Mouse (Mus musculus) forebrain, embryonic 15.5 days (tissue): ENCODE data around the gene Gsta4. TPM values are rescaled to one million over a fixed set of nuclear protein-coding genes. Genes with fewer than 3 reads are reported as not detected.

Experiments used
- ATAC-seq: fragments of 200-750 bp; cut with Nextera tagmentation; replicated peaks from 2 replicates; pipeline ENCODE4 v1.8.0; 2017; ENCODE audit warnings: mild to moderate bottlenecking, moderate TSS enrichment, moderate library complexity
- H3K27ac ChIP-seq: fragments of 300-500 bp; sonication (generic); replicated peaks from 2 replicates; pipeline ENCODE4 v1.5.1; 2015; ENCODE audit warnings: mild to moderate bottlenecking, inconsistent platforms
- H3K27me3 ChIP-seq: fragments of 300-500 bp; sonication (generic); 2 replicates; pipeline ENCODE4 v1.6.1; 2015; ENCODE audit warnings: inconsistent platforms
- H3K36me3 ChIP-seq: fragments of 300-500 bp; sonication (generic); 2 replicates; pipeline ENCODE4 v1.6.1; 2015; ENCODE audit warnings: mild to moderate bottlenecking, inconsistent platforms
- H3K4me1 ChIP-seq: fragments of 300-500 bp; sonication (generic); 2 replicates; pipeline ENCODE4 v1.6.1; 2015; ENCODE audit warnings: inconsistent platforms
- H3K4me2 ChIP-seq: fragments of 300-500 bp; sonication (generic); replicated peaks from 2 replicates; pipeline ENCODE4 v1.6.1; 2015; ENCODE audit warnings: mild to moderate bottlenecking, inconsistent platforms
- H3K4me3 ChIP-seq: fragments of 300-500 bp; sonication (generic); 2 replicates; pipeline ENCODE4 v1.5.1; 2015; ENCODE audit warnings: mild to moderate bottlenecking, inconsistent platforms
- H3K9ac ChIP-seq: fragments of 300-500 bp; sonication (generic); replicated peaks from 2 replicates; pipeline ENCODE4 v1.6.1; 2015; ENCODE audit warnings: mild to moderate bottlenecking, inconsistent platforms
- H3K9me3 ChIP-seq: fragments of 300-500 bp; sonication (generic); 2 replicates; pipeline ENCODE4 v1.6.1; 2016; ENCODE audit warnings: inconsistent platforms
- WGBS: fragments of 180-500 bp; shearing (Covaris S2); methylation state at CpG from one replicate; pipeline ENCODE4 v1.1.7; 2015; ENCODE audit warnings: mixed read lengths; 5-methylcytosine and 5-hydroxymethylcytosine counted together
- polyA plus RNA-seq: library from polyadenylated mRNA; unstranded; fragments of >200 nt; fragmentation: Nextera tagmentation; extraction: Ambion mirVana; gene quantifications from 2 replicates; pipeline ENCODE4 v1.2.1, GENCODE M21; 2015

The Gsta4 gene
- polyA plus RNA-seq, 1 experiment from 2014 or later = 16.8 TPM

DNA sequence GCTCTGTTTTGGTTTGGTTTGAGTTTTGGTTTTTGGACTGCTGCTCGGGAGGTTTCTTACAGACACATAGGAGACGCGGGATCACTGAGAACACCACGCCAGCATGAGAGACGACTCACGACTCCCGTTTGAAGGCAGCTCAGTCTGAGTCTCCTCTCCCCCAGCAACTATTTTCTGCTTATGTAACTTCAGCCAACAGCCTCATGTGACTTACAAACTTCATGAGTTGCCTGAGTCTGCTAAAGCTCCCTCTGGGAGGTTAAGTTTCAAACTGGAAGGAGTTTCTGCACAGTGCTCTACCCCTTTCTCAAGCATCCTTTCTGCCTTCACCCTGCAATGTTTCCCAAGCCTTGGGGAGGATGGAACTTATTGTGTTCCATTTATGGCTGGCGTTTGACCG, 3.1 kb downstream of the Gsta4 start:
- Histone ChIP-seq H3K27me3 (no peaks in the 10 kb centered on the region), H3K9me3 (no peaks in the 10 kb centered on the region), H3K4me2 (no peak overlapping the region), H3K27ac (no peak overlapping the region), H3K4me3 (no peak overlapping the region), H3K9ac (no peak overlapping the region), H3K36me3 (no peaks in the 10 kb centered on the region), H3K4me1 (peaks cover 2% of the 10 kb centered on the region)
- ATAC-seq = no peak
- WGBS = 90% methylated on average over 9 of the region's 9 CpGs

DNA sequence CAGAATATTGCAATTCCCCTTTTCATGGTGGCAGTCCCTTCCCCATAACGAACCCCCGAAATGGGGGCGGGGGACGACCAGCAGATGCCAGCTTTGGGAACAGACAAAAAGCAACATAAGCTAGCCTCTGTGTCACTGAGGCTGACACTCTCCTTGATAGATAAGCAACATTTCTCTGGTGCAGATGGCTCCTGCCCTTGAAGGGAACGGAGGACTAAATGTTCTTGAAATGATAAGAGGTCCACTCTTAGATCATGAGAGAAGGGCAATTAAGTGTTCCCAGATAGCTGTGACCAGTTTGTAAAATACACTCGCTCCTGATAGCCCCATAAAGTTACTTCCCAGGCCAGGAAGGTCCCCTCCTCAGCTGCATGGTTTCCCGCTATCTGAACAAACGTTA, 6.3 kb downstream of the Gsta4 start:
- Histone ChIP-seq H3K27ac (no peak overlapping the region), H3K36me3 (no peaks in the 10 kb centered on the region), H3K9ac (no peak overlapping the region), H3K27me3 (no peaks in the 10 kb centered on the region), H3K4me1 (peaks cover 17% of the 10 kb centered on the region), H3K4me3 (no peak overlapping the region), H3K9me3 (no peaks in the 10 kb centered on the region), H3K4me2 (no peak overlapping the region)
- no peak for ATAC-seq
- 76% methylated on average over 8 of the region's 8 CpGs for WGBS

GRCm38 (mm10) chr9:78190651-78191634, 8.4 kb downstream of the Gsta4 start:
- Histone ChIP-seq H3K27me3 (no peaks in the 10 kb centered on the region), H3K4me3 (peak overlapping the region; percentile 35), H3K9ac (0 out of 2 replicates have a peak overlapping the region, but pooled peaks have one; percentile 4), H3K27ac (no peak overlapping the region), H3K4me2 (peak overlapping the region; percentile 55), H3K4me1 (peaks cover 20% of the 10 kb centered on the region), H3K9me3 (no peaks in the 10 kb centered on the region), H3K36me3 (no peaks in the 10 kb centered on the region)
- WGBS = 1% methylated on average over 19 of the region's 19 CpGs
- ATAC-seq = peak; percentile 24; the same call in 1 of the 2 replicates

DNA sequence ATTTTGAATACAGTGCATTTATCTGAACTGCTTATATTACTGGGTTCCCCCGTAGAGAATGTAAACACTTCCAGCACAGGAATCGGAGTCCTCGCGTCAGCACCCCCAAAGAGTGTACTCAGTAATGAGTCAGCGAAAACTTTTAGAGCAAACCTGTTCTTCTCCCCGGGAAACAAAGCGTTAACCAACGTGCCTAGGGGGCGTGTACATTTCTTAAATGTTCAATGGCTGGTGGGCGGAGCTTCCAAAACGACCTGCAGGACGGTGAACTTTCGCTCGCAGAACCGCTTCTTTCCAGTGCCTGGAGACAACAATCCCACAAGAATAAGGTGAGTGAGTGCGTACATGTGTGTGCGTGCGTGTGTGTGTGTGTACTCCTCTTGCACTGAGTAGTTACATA, 9.2 kb downstream of the Gsta4 start:
- Histone ChIP-seq H3K4me1 (peaks cover 20% of the 10 kb centered on the region), H3K9me3 (no peaks in the 10 kb centered on the region), H3K9ac (0 out of 2 replicates have a peak overlapping the region, but pooled peaks have one; percentile 16), H3K4me2 (peak overlapping the region; percentile 55), H3K27me3 (no peaks in the 10 kb centered on the region), H3K36me3 (no peaks in the 10 kb centered on the region), H3K27ac (no peak overlapping the region), H3K4me3 (peak overlapping the region; percentile 35)
- ATAC-seq = peak; percentile 70
- under 1% methylated on average over 18 of the region's 18 CpGs for WGBS

DNA sequence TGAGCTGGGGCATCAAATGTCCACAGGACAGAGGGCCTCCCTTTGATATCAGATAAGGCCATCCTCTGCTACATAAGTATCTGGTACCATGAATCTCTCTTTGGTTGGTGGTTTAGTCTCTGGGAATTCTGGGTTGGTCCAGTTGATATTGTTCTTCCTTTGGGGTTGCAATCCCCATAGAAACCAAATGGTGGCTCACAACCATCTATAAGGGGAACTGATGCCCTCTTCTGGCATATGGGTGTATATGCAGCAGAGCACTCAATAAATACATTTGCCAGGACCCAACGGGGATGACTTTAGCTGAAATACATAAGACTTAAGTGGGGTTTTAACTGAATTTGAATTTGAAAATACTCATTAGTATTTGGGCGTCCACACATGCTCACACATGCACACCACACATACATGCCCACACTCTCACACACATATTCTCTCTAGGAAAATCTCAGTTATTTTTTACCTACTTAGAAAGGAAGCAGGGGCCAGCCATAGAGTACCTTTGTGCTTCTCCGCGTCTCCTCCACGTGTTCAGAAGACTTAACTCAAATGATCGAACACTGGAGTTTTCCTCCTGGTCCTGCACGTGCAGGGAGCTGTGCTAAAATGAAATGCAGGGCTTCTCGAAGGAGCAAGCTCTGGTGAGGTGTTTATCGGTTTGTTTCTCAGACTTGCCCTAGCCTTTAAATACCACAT, 11.5 kb downstream of the Gsta4 start:
- ATAC-seq = peak; percentile 44; the same call in 1 of the 2 replicates

GRCm38 (mm10) chr9:78195034-78195433, 12.5 kb downstream of the Gsta4 start:
- H3K4me3 ChIP-seq = no peak overlapping the region
- no peak overlapping the region for H3K4me2 ChIP-seq
- H3K27ac ChIP-seq = no peak overlapping the region
- H3K27me3 ChIP-seq = no peaks in the 10 kb centered on the region
- no peak for ATAC-seq
- WGBS = 85% methylated on average over 11 of the region's 11 CpGs
- no peaks in the 10 kb centered on the region for H3K36me3 ChIP-seq
- H3K4me1 ChIP-seq = peaks cover 20% of the 10 kb centered on the region
- no peak overlapping the region for H3K9ac ChIP-seq
- no peaks in the 10 kb centered on the region for H3K9me3 ChIP-seq

More for the DNA sequence above, 11.5 kb downstream of the Gsta4 start:
- 44% methylated on average over 9 of the region's 9 CpGs for WGBS
- Histone ChIP-seq H3K4me2 (no peak overlapping the region), H3K36me3 (no peaks in the 10 kb centered on the region), H3K4me1 (peaks cover 20% of the 10 kb centered on the region), H3K9me3 (no peaks in the 10 kb centered on the region), H3K9ac (no peak overlapping the region), H3K4me3 (no peak overlapping the region), H3K27me3 (no peaks in the 10 kb centered on the region), H3K27ac (no peak overlapping the region)

DNA sequence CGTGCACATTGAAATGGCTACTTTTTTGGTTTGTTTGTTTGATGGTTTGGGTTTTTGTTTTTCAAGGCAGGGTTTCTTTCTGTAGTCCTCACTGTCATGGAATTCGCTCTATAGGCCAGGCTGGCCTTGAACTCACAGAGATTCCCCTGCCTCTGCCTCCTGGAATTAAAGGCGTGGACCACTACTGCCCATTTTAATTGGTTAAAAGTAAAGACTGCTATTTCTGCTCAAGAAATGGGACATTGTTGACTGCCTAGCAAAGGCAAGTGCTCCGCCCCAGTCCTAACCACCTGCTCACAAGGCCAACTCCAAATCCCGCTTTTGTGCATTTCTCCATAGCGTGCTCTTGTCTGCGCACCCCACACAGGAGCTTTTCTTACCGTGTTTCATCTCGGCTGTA, 15.2 kb downstream of the Gsta4 start:
- H3K4me1 ChIP-seq = 0 out of 2 replicates have a peak, but pooled peaks cover 3% of the 10 kb centered on the region
- no peak overlapping the region for H3K4me3 ChIP-seq
- H3K4me2 ChIP-seq = no peak overlapping the region
- no peaks in the 10 kb centered on the region for H3K9me3 ChIP-seq
- H3K27ac ChIP-seq = no peak overlapping the region
- ATAC-seq = no peak
- no peaks in the 10 kb centered on the region for H3K36me3 ChIP-seq
- H3K27me3 ChIP-seq = no peaks in the 10 kb centered on the region
- 93% methylated on average over 9 of the region's 9 CpGs for WGBS
- no peak overlapping the region for H3K9ac ChIP-seq

DNA sequence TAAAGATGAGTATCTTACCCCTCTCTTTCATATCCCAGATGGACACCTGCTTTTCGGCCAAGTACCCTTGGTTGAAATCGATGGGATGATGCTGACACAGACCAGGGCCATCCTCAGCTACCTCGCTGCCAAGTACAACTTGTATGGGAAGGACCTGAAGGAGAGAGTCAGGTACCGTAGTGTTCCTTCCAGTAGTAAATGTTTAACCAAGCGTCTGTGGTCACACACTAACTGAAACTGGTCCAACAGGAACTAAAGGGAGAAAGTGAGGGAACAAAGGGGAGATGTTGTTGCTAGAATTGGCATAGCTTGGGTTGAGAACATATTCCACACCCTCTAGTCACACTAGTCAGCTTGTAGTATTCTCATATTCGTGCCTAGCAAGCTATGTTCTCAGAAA, 21.6 kb downstream of the Gsta4 start:
- WGBS = 88% methylated on average over 6 of the region's 6 CpGs
- no peaks in the 10 kb centered on the region for H3K27me3 ChIP-seq
- H3K36me3 ChIP-seq = no peaks in the 10 kb centered on the region
- H3K9me3 ChIP-seq = no peaks in the 10 kb centered on the region
- no peak for ATAC-seq
- H3K9ac ChIP-seq = no peak overlapping the region
- no peaks in the 10 kb centered on the region for H3K4me1 ChIP-seq
- no peak overlapping the region for H3K4me3 ChIP-seq
- no peak overlapping the region for H3K27ac ChIP-seq
- H3K4me2 ChIP-seq = no peak overlapping the region

DNA sequence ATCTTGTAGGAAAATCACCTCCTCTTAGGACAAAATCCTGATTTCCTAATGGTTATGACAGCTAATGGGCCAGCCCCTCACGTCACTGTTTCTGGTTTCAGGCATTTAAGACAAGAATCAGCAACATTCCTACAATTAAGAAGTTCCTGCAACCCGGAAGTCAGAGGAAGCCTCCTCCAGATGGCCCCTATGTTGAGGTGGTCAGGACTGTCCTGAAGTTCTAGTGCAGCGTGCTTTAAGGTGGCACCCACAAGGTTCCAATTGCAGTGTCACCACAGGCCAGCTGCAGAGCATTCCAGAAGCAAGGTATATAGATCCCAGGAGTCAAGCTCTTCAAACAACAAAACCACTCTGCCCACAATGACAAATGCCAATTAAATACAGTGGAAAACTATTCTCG, 26.4 kb downstream of the Gsta4 start:
- Histone ChIP-seq H3K4me3 (no peak overlapping the region), H3K9me3 (no peaks in the 10 kb centered on the region), H3K27ac (no peak overlapping the region), H3K36me3 (no peaks in the 10 kb centered on the region), H3K27me3 (no peaks in the 10 kb centered on the region), H3K9ac (no peak overlapping the region), H3K4me1 (no peaks in the 10 kb centered on the region), H3K4me2 (no peak overlapping the region)
- 85% methylated on average over 4 of the region's 4 CpGs for WGBS
- ATAC-seq = no peak

- Histone ChIP-seq H3K4me1 (no peaks in the 10 kb centered on the region), H3K27ac (no peak overlapping the region), H3K4me3 (no peak overlapping the region), H3K36me3 (no peaks in the 10 kb centered on the region), H3K9ac (no peak overlapping the region), H3K27me3 (no peaks in the 10 kb centered on the region), H3K9me3 (no peaks in the 10 kb centered on the region), H3K4me2 (no peak overlapping the region)
- WGBS = 95% methylated on average over 3 of the region's 3 CpGs
- ATAC-seq = no peak
These were observed 27.5 kb downstream of the Gsta4 start for GRCm38 (mm10) chr9:78210079-78210478.

DNA sequence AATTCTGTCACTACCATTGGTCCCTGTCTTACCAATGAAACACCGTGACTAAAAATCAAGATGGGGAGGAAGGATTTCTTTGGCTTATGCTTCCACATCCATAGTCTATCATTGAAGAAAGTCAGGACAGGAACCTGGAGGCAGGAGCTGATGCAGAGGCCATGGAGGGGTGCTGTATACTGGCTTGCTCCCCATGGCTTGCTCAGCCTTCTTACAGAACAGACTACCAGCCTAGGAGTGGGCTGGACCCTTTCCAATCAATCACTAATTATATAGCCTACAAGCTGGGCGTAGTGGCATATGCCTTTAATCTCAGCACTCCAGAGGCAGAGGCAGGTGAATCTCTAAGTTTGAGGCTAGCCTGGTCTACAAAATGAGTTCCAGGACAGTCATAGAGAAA, 28.2 kb downstream of the Gsta4 start:
- no peak overlapping the region for H3K27ac ChIP-seq
- no peak overlapping the region for H3K4me2 ChIP-seq
- no peak for ATAC-seq
- H3K36me3 ChIP-seq = no peaks in the 10 kb centered on the region
- no peaks in the 10 kb centered on the region for H3K9me3 ChIP-seq
- no peaks in the 10 kb centered on the region for H3K27me3 ChIP-seq
- H3K4me1 ChIP-seq = no peaks in the 10 kb centered on the region
- H3K4me3 ChIP-seq = no peak overlapping the region
- no peak overlapping the region for H3K9ac ChIP-seq
- WGBS = 93% methylated on average over 2 of the region's 2 CpGs

GRCm38 (mm10) chr9:78211521-78211920, 28.9 kb downstream of the Gsta4 start:
- Histone ChIP-seq H3K27ac (no peak overlapping the region), H3K36me3 (no peaks in the 10 kb centered on the region), H3K4me2 (no peak overlapping the region), H3K9me3 (no peaks in the 10 kb centered on the region), H3K27me3 (no peaks in the 10 kb centered on the region), H3K4me1 (no peaks in the 10 kb centered on the region), H3K9ac (no peak overlapping the region), H3K4me3 (no peak overlapping the region)
- ATAC-seq = no peak
- 97% methylated on average over 3 of the region's 3 CpGs for WGBS
